Mouse (Mus musculus) liver, embryonic 11.5 days (tissue): ENCODE data around the gene Col4a2. TPM values are rescaled to one million over a fixed set of nuclear protein-coding genes. Genes with fewer than 3 reads are reported as not detected.

Source experiments
- ATAC-seq: fragments of 200-750 bp; cut with Nextera tagmentation; replicated peaks from 2 replicates; pipeline ENCODE4 v1.8.0; 2017; ENCODE audit warnings: moderate number of reproducible peaks, mild to moderate bottlenecking, moderate TSS enrichment, moderate library complexity; ENCODE audit not compliant: low FRiP score
- DNase-seq: peaks from one replicate; pipeline ENCODE4 v3.0.0-alpha.2; 2017; ENCODE audit warnings: low spot score
- H3K27ac ChIP-seq: fragments of 300-500 bp; sonication (generic); 2 replicates; pipeline ENCODE4 v1.5.1; 2014; ENCODE audit warnings: mild to moderate bottlenecking, low read depth, low read length, control low read depth
- H3K27me3 ChIP-seq: fragments of 300-500 bp; sonication (generic); replicated peaks from 2 replicates; pipeline ENCODE4 v1.6.1; 2014; ENCODE audit warnings: low read length, mixed read lengths; ENCODE audit not compliant: control insufficient read depth, insufficient read depth
- H3K36me3 ChIP-seq: fragments of 300-500 bp; sonication (generic); 2 replicates; pipeline ENCODE4 v1.6.1; 2014; ENCODE audit warnings: mild to moderate bottlenecking, low read length, moderate library complexity, mixed read lengths; ENCODE audit not compliant: control insufficient read depth, insufficient read depth
- H3K4me1 ChIP-seq: fragments of 300-500 bp; sonication (generic); replicated peaks from 2 replicates; pipeline ENCODE4 v1.6.1; 2014; ENCODE audit warnings: low read length, mixed read lengths; ENCODE audit not compliant: control insufficient read depth, insufficient read depth
- H3K4me2 ChIP-seq: fragments of 300-500 bp; sonication (generic); 2 replicates; pipeline ENCODE4 v1.6.1; 2014; ENCODE audit warnings: mild to moderate bottlenecking, control low read depth, moderate library complexity
- H3K4me3 ChIP-seq: fragments of 300-500 bp; sonication (generic); 2 replicates; pipeline ENCODE4 v1.5.1; 2014; ENCODE audit warnings: low read depth, low read length, control low read depth
- H3K9ac ChIP-seq: fragments of 300-500 bp; sonication (generic); 2 replicates; pipeline ENCODE4 v1.6.1; 2014; ENCODE audit warnings: low read depth, low read length, control low read depth
- H3K9me3 ChIP-seq: fragments of 300-500 bp; sonication (generic); 2 replicates; pipeline ENCODE4 v1.6.1; 2016; ENCODE audit warnings: low read length, inconsistent platforms, mixed read lengths; ENCODE audit not compliant: control insufficient read depth
- WGBS: fragments of 180-500 bp; shearing (Covaris S2); extraction: QIAGEN DNeasy Blood & Tissue Kit; methylation state at CpG from one replicate; pipeline ENCODE4 v1.1.7; 2014; 5-methylcytosine and 5-hydroxymethylcytosine counted together
- polyA plus RNA-seq: library from polyadenylated mRNA; unstranded; fragments of >200 nt; fragmentation: Nextera tagmentation; extraction: Ambion mirVana; gene quantifications from 2 replicates; pipeline ENCODE4 v1.2.1, GENCODE M21; 2014

Gene Col4a2
- polyA plus RNA-seq, 1 experiment from 2014 or later: 12.2 TPM

GRCm38 (mm10) chr8:11324801-11325395, 12.3 kb downstream of the Col4a2 start:
- DNase-seq (no peak), ATAC-seq (no peak)
- H3K36me3 ChIP-seq: no peaks in the 10 kb centered on the region
- H3K9ac ChIP-seq: no peak overlapping the region
- H3K27me3 ChIP-seq: no peaks in the 10 kb centered on the region
- no peaks in the 10 kb centered on the region for H3K9me3 ChIP-seq
- H3K4me2 ChIP-seq: no peak overlapping the region
- WGBS: 75% methylated on average over 6 of the region's 6 CpGs
- H3K27ac ChIP-seq: no peak overlapping the region
- no peaks in the 10 kb centered on the region; the same call in none of the 2 replicates for H3K4me1 ChIP-seq
- H3K4me3 ChIP-seq: no peak overlapping the region

GRCm38 (mm10) chr8:11327298-11327697, 14.7 kb downstream of the Col4a2 start:
- H3K9ac ChIP-seq: no peak overlapping the region
- H3K4me2 ChIP-seq: no peak overlapping the region
- no peaks in the 10 kb centered on the region for H3K27me3 ChIP-seq
- no peak for ATAC-seq
- no peak overlapping the region for H3K4me3 ChIP-seq
- H3K36me3 ChIP-seq: no peaks in the 10 kb centered on the region
- no peaks in the 10 kb centered on the region for H3K9me3 ChIP-seq
- H3K27ac ChIP-seq: no peak overlapping the region
- 60% methylated on average over 4 of the region's 4 CpGs for WGBS
- DNase-seq: no peak
- H3K4me1 ChIP-seq: no peaks in the 10 kb centered on the region; the same call in none of the 2 replicates

GRCm38 (mm10) chr8:11327722-11328417, 15.3 kb downstream of the Col4a2 start:
- Histone ChIP-seq H3K27me3 (no peaks in the 10 kb centered on the region), H3K4me1 (no peaks in the 10 kb centered on the region; the same call in none of the 2 replicates), H3K4me2 (no peak overlapping the region), H3K27ac (no peak overlapping the region), H3K4me3 (no peak overlapping the region), H3K9me3 (no peaks in the 10 kb centered on the region), H3K36me3 (no peaks in the 10 kb centered on the region), H3K9ac (no peak overlapping the region)
- DNase-seq: no peak
- 69% methylated on average over 5 of the region's 5 CpGs for WGBS
- ATAC-seq: no peak

GRCm38 (mm10) chr8:11331561-11331960, 19.0 kb downstream of the Col4a2 start:
- no peak overlapping the region for H3K27ac ChIP-seq
- H3K4me2 ChIP-seq: no peak overlapping the region
- no peaks in the 10 kb centered on the region for H3K27me3 ChIP-seq
- H3K4me3 ChIP-seq: no peak overlapping the region
- DNase-seq (no peak), ATAC-seq (no peak)
- WGBS: 60% methylated on average over 4 of the region's 4 CpGs
- no peak overlapping the region for H3K9ac ChIP-seq
- H3K9me3 ChIP-seq: no peaks in the 10 kb centered on the region
- no peaks in the 10 kb centered on the region; the same call in none of the 2 replicates for H3K4me1 ChIP-seq
- H3K36me3 ChIP-seq: no peaks in the 10 kb centered on the region

- no peak for DNase-seq
- ATAC-seq: no peak
- H3K4me2 ChIP-seq: no peak overlapping the region
- no peak overlapping the region for H3K9ac ChIP-seq
- no peaks in the 10 kb centered on the region for H3K36me3 ChIP-seq
- no peaks in the 10 kb centered on the region for H3K27me3 ChIP-seq
- H3K9me3 ChIP-seq: no peaks in the 10 kb centered on the region
- no peak overlapping the region for H3K4me3 ChIP-seq
- H3K4me1 ChIP-seq: no peaks in the 10 kb centered on the region; the same call in 1 of the 2 replicates
- no peak overlapping the region for H3K27ac ChIP-seq
- WGBS: 81% methylated on average over 6 of the region's 6 CpGs
Measured at GRCm38 (mm10) chr8:11333746-11334145, 21.1 kb downstream of the Col4a2 start.

GRCm38 (mm10) chr8:11334493-11334892, 21.9 kb downstream of the Col4a2 start:
- DNase-seq (no peak), ATAC-seq (no peak)
- Histone ChIP-seq H3K27ac (no peak overlapping the region), H3K9me3 (no peaks in the 10 kb centered on the region), H3K9ac (no peak overlapping the region), H3K4me3 (no peak overlapping the region), H3K4me1 (no peaks in the 10 kb centered on the region; the same call in 1 of the 2 replicates), H3K4me2 (no peak overlapping the region), H3K36me3 (no peaks in the 10 kb centered on the region), H3K27me3 (no peaks in the 10 kb centered on the region)
- WGBS: 48% methylated on average over 3 of the region's 3 CpGs

- 70% methylated on average over 4 of the region's 4 CpGs for WGBS
- H3K4me3 ChIP-seq: no peak overlapping the region
- H3K4me2 ChIP-seq: no peak overlapping the region
Measured at GRCm38 (mm10) chr8:11335238-11335637, 22.6 kb downstream of the Col4a2 start.

GRCm38 (mm10) chr8:11336346-11336745, 23.7 kb downstream of the Col4a2 start:
- Histone ChIP-seq H3K27ac (no peak overlapping the region), H3K4me1 (no peaks in the 10 kb centered on the region; the same call in 1 of the 2 replicates)

More at GRCm38 (mm10) chr8:11335238-11335637, 22.6 kb downstream of the Col4a2 start:
- no peaks in the 10 kb centered on the region; the same call in 1 of the 2 replicates for H3K4me1 ChIP-seq
- no peak overlapping the region for H3K9ac ChIP-seq
- ATAC-seq (no peak), DNase-seq (no peak)
- H3K36me3 ChIP-seq: no peaks in the 10 kb centered on the region
- no peak overlapping the region for H3K27ac ChIP-seq
- no peaks in the 10 kb centered on the region for H3K27me3 ChIP-seq
- no peaks in the 10 kb centered on the region for H3K9me3 ChIP-seq

GRCm38 (mm10) chr8:11337642-11338041, 25.0 kb downstream of the Col4a2 start:
- no peak for DNase-seq
- Histone ChIP-seq H3K36me3 (no peaks in the 10 kb centered on the region), H3K27ac (no peak overlapping the region), H3K4me3 (no peak overlapping the region), H3K9me3 (no peaks in the 10 kb centered on the region), H3K4me1 (no peaks in the 10 kb centered on the region; the same call in 1 of the 2 replicates), H3K27me3 (no peaks in the 10 kb centered on the region), H3K9ac (no peak overlapping the region), H3K4me2 (no peak overlapping the region)
- WGBS: 81% methylated on average over 10 of the region's 10 CpGs
- no peak for ATAC-seq

More at GRCm38 (mm10) chr8:11336346-11336745, 23.7 kb downstream of the Col4a2 start:
- Histone ChIP-seq H3K27me3 (no peaks in the 10 kb centered on the region), H3K36me3 (no peaks in the 10 kb centered on the region), H3K9me3 (no peaks in the 10 kb centered on the region), H3K4me2 (no peak overlapping the region), H3K9ac (no peak overlapping the region), H3K4me3 (no peak overlapping the region)
- DNase-seq: no peak
- ATAC-seq: no peak
- WGBS: 94% methylated on average over 5 of the region's 5 CpGs
